Mouse (Mus musculus): ENCODE data around the gene Sh3gl3.

Sh3gl3 gene

DNA sequence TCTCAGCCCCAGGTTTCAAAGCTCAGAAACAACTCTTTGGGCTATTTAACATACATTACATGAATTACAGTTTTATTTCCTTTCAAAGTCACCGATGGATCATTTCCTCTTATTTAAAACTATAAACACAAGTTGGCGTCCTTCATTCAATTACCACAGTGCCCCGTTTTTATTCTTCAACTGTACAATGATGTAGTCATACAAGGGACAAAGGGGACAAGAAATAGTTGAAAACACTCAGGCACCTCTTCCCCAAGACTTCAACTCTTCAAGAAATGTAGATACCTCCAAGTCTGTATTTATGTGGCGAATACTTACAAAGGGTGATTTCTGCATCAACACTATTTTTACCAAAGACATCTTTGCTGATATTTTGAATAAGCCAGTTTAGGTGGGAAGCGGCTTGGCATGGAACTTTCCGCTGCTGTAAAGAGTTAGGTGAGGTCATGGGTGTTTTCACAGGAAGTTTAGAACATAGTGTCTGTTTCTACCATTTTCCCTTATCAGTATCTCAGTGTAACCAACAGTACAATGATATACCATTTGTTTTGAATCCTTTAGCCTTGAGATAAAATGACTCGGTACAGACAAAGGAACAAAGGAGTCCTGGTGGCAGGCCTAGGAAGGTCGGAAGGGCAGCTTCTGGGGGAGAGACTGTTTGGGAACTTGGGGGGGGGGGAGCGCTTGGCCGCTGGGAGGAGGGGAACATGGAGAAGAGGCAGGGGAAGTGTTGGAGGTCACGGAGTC is 62.7 kb downstream of the Sh3gl3 start:
- no peak for DNase-seq

DNA sequence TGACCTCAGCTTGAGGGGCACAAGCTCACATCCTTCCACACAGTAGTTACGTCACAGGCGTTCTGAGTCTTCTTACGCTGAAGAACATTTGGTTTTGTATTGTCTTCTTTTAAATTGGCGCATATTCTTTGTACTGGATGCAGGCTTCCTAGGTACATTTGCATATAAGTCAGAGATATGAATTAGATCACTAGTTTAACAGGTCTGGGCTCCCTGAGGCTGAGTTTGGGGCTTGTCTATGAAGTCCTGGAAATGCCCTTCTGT is 63.2 kb downstream of the Sh3gl3 start:
- DNase-seq: no peak

DNA sequence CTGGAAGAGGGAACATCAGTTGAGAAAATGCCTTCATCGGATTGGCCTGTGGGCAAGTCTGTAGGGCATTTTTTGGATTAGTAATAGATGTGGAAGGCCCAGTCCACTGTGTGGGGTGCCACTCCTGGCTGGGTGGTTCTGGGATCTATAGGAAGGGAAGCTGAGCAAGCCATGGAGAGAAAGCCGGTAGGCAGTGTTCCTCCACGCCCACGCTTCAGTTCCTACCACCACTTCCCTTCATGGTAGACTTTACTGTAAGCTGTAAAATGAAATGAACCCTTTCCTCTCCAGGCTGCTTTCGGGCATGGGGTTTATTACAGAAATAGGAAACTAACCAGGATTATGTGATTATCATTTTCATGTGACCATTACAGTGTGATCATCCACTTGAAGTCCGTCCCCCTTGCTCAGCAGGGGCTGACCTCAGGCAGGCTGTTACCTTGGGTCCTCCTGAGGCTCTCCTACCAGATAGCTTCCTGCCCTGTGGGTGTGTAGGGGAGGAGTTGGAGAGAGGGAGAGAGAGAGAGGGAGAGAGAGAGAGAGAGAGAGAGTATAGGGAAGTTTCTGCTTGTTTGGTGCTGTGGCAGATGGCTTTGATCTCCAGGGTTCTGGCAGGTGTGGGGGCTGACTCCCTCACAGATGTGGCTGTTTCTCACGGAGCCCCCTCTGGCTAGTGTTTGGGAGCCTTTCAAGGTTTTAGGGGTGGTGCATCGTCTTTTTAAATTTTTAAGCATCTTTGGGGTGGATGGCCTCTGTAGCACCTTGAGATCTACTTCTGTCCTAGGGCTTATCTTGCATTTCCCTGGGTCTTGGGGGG is 67.0 kb downstream of the Sh3gl3 start:
- DNase-seq: no peak

- no peak for DNase-seq
Measured at GRCm38 (mm10) chr7:82244701-82245100, 71.1 kb downstream of the Sh3gl3 start.

GRCm38 (mm10) chr7:82248953-82249695 is 75.5 kb downstream of the Sh3gl3 start:
- no peak for DNase-seq

- no peak for DNase-seq
Measured at GRCm38 (mm10) chr7:82253309-82253708, 79.7 kb downstream of the Sh3gl3 start.

- no peak for DNase-seq
Measured at GRCm38 (mm10) chr7:82256936-82257335, 83.3 kb downstream of the Sh3gl3 start.

GRCm38 (mm10) chr7:82257530-82257929 is 83.9 kb downstream of the Sh3gl3 start:
- no peak for DNase-seq

DNA sequence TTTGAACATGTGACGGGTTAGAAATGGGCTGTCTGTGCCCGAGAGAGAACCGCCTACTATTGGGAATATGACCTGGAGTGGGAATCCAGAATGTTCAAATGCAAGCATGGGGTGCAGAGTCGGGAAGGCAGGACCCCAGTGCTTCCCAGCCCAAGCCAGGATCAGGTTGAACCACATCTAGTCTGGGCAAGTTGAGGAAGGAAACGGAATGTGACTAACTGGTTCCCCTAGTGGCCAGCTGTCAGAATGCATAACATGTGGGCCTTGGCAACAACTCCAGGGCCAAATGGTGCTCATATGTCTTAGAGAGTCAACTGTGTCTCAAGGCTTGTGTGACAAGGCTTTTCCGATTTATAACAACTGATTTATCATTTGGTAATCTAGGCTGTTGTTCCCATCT is 86.6 kb downstream of the Sh3gl3 start:
- DNase-seq: peak; percentile 19

DNA sequence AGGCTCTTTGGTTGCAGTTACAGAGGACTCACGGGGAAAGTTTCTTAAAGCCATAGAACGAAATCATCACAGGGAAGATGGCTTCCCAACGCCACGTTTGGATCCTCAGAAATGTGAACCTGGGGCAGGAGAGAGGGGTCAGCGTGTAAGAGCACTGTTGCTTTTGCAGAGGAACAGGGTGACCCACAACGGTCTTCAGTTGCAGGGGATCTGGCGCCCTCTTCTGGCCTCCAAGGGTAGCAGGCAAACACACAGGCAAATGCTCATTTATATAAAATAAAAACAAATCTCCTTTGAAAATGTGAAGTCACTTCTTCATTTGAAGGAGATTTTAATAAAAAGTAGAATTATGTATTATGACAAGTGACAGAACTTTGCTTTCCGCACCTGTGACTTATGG is 89.5 kb downstream of the Sh3gl3 start:
- peak; percentile 51 for DNase-seq

GRCm38 (mm10) chr7:82264119-82264518 is 90.5 kb downstream of the Sh3gl3 start:
- DNase-seq: no peak

- DNase-seq: no peak
Measured at GRCm38 (mm10) chr7:82265365-82265764, 91.7 kb downstream of the Sh3gl3 start.

- no peak for DNase-seq
Measured at GRCm38 (mm10) chr7:82269948-82270347, 96.3 kb downstream of the Sh3gl3 start.

DNA sequence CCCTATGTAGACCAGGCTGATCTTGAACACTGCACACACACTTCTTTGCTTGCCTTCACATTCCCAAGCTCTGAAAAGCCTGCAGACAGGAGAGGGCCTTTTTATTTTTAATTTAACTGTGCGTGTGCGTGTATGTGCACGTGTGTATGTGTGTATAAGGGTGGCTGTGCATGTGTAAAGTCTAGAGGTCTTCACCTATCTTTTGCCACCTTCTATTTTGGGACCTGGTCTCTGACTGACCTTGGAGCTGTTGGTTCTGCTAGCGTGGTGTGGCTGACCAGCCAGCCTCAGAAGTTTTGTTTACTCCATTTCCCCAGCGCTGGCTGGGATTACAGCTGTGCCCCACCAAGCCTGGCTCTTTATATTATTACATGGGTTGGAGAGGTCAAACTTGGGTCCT is 98.1 kb downstream of the Sh3gl3 start:
- no peak for DNase-seq

- peak; percentile 30 for DNase-seq
Measured at GRCm38 (mm10) chr7:82272875-82273274, 99.2 kb downstream of the Sh3gl3 start.

DNA sequence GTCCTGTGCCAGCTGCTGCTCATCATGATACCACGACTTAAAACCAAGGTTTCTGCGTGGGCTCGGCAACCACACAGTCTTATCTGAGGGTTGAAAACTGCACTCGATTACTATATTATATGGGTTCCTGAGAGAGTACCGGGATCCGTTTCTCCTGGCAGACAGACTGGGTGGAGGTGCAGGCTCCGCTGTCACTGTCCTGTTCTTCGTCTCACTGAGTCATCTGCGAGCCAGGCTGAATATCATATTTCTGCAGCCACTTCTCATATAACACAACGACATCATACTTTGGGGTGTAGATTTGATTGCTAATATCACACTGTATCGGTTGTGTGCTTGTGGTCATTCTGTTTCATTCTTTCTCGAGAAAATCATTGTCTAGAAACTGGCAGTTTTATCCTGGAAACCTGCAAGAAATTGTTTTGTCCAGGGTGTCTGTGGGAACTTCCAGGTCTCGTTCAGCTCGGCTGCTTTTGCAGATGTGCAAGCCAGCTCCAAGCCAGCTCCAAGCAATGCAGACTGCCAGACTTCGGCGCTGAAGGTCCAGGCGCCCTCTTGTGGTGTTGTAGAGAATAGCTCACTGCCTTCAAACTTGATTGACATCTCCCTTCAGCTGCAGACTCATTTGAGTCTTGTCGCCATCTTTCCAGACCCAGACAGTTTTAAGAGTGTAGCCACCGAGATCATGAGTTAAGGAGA is 100.5 kb downstream of the Sh3gl3 start:
- DNase-seq: peak; percentile 31

- no peak for DNase-seq
Measured at GRCm38 (mm10) chr7:82274975-82275374, 101.3 kb downstream of the Sh3gl3 start.

DNA sequence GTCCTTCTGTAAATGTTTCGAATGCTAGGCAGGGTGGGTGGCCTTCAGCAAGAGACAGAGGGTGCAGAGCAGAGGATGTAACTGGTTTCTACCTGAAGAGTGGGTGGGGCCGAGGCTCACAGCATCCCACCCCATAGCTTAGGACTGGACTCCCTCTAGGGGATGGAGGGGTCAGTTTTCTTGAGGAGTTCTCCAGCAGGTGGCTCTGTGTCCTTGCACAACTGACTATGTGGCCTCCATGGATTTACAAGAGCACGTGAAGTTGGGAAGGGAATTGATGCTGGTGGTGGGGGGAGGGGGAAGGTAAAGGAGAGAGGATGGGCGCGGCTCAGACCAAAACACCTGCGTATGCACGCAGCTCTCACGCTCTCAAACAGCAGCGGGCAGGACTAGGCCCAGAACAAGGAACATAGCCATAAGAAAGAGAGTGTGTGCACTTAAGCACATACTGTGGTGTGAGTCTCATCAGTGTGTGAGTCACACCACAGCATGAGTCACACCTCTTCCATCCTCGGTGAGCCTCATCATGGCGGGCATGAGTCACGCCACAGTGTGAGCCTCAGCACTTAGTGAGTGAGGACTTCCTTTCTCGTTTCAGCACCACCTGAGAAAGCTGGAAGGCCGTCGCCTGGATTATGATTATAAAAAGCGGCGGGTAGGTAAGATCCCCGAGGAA is 102.0 kb downstream of the Sh3gl3 start:
- no peak for DNase-seq

- no peak for DNase-seq
Measured at GRCm38 (mm10) chr7:82282011-82282410, 108.4 kb downstream of the Sh3gl3 start.

GRCm38 (mm10) chr7:82282464-82282863 is 108.8 kb downstream of the Sh3gl3 start:
- no peak for DNase-seq

DNA sequence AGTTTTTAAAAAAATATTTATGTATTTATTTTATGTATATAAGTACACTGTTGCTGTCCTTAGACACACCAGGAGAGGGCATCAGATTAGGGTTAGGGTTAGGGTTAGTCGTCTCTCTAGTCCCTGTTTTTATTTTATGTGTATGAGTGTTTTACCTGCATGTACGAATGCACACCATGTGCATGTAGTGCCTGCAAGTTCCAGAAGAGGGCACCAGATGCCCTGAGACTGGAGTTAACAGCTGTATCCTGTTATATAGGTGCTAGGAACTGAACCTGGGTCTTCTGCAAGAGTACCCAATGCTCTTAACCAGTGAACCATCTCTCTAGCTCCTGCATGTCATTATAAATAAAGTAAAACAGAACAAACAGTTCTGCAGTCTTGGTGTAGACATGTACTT is 113.6 kb downstream of the Sh3gl3 start:
- no peak for DNase-seq

GRCm38 (mm10) chr7:82293441-82293840 is 119.8 kb downstream of the Sh3gl3 start:
- no peak for DNase-seq

DNA sequence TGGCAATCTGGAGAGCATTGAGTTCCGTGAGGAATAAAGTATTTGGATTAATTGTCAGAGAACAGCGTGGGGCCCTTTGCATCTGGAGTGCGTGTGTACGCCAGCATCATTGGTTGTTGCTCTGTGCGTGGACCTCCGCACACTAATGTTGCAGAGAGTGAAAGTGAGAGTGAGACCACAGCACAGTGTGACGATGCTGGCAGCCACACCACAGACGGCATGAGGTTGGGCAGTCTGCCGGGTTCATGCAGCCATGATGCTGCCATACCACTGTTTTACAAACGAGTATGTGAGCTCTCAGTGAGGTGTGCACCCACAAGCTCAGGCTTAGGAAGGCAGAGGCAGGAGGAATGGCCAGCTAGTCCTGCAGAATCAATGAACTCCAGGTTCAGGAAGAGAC is 120.4 kb downstream of the Sh3gl3 start:
- no peak for DNase-seq

Data from cerebellum, adult 8-10 months (tissue).